Mouse (Mus musculus) heart, postnatal 0 days (tissue): ENCODE measurements at regions not wholly inside any gene's neighbourhood (a gene's known extent, or its start where the extent isn't known, plus 50 kb on each side); places are given as distances from the start of the nearest gene placed in this dataset.

Source experiments
- ATAC-seq: fragments of 200-750 bp; cut with Nextera tagmentation; 2 replicates; pipeline ENCODE4 v1.8.0; 2017; ENCODE audit warnings: low read depth, moderate number of reproducible peaks, moderate library complexity; ENCODE audit not compliant: insufficient read depth
- DNase-seq: peaks from one replicate; pipeline ENCODE4 v3.0.0-alpha.2; 2016; ENCODE audit warnings: low spot score
- H3K27ac ChIP-seq: fragments of 300-500 bp; sonication (generic); 2 replicates; pipeline ENCODE4 v1.5.1; 2014; ENCODE audit warnings: low read depth, mild to moderate bottlenecking
- H3K27me3 ChIP-seq: fragments of 300-500 bp; sonication (generic); 2 replicates; pipeline ENCODE4 v1.6.1; 2014; ENCODE audit warnings: low read length, mixed read lengths; ENCODE audit not compliant: control insufficient read depth, insufficient read depth
- H3K36me3 ChIP-seq: fragments of 300-500 bp; sonication (generic); replicated peaks from 2 replicates; pipeline ENCODE4 v1.6.1; 2014; ENCODE audit warnings: low read length, mixed read lengths; ENCODE audit not compliant: control insufficient read depth, insufficient read depth
- H3K4me1 ChIP-seq: fragments of 300-500 bp; sonication (generic); 2 replicates; pipeline ENCODE4 v1.6.1; 2014; ENCODE audit warnings: antibody characterized with exemption; ENCODE audit not compliant: control insufficient read depth, insufficient read depth
- H3K4me2 ChIP-seq: fragments of 300-500 bp; sonication (generic); 2 replicates; pipeline ENCODE4 v1.6.1; 2014; ENCODE audit warnings: low read depth, mild to moderate bottlenecking, low read length, moderate library complexity
- H3K4me3 ChIP-seq: fragments of 300-500 bp; sonication (generic); 2 replicates; pipeline ENCODE4 v1.5.1; 2014; ENCODE audit warnings: low read depth, low read length
- H3K9ac ChIP-seq: fragments of 300-500 bp; sonication (generic); replicated peaks from 2 replicates; pipeline ENCODE4 v1.6.1; 2014; ENCODE audit warnings: low read depth, low read length, mixed read lengths
- H3K9me3 ChIP-seq: fragments of 300-500 bp; sonication (generic); replicated peaks from 2 replicates; pipeline ENCODE4 v1.6.1; 2016; ENCODE audit warnings: low read length; ENCODE audit not compliant: control insufficient read depth
- CTCF ChIP-seq: IDR thresholded peaks from 2 replicates; pipeline ENCODE4 v1.5.1; 2016; ENCODE audit warnings: antibody characterized with exemption, control low read depth, low read depth
- EP300 ChIP-seq: IDR thresholded peaks from 2 replicates; pipeline ENCODE4 v1.6.1; 2016; ENCODE audit warnings: antibody characterized with exemption, low read depth
- WGBS: fragments of 180-500 bp; shearing (Covaris S2); extraction: QIAGEN DNeasy Blood & Tissue Kit; methylation state at CpG from one replicate; pipeline ENCODE4 v1.1.7; 2014; 5-methylcytosine and 5-hydroxymethylcytosine counted together

DNA sequence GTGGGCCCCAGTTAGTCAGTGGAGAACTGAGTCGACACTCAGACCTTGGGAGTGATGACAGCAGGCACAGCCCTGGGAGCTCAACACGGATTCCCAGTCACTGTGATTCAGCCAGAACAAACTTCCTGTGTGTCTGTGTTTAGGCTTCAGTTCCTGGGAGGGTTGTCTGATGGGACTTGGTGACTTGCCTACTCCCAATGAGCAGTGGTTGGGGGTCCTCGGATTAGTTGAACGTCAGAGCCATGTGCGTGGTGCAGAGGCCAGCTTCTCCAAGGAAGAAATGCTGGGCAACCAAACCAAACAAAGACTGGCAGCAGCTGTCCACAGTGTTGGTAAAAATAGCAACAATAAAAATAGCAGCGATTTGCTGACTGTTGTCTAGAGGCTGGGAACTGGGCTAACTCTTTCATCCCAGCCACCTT, 152.7 kb downstream of the Zfp706 start:
- peak overlapping the region; percentile 37; the same call in 1 of the 2 replicates for H3K4me2 ChIP-seq
- no peak overlapping the region for H3K9ac ChIP-seq
- ATAC-seq (peak; percentile 88), DNase-seq (peak; percentile 91)
- no peaks in the 10 kb centered on the region for H3K9me3 ChIP-seq
- no peaks in the 10 kb centered on the region for H3K27me3 ChIP-seq
- TF ChIP-seq CTCF (no peak), EP300 (peak; percentile 32; the same call in 1 of the 2 replicates)
- peak overlapping the region; percentile 92 for H3K27ac ChIP-seq
- peaks cover 12% of the 10 kb centered on the region for H3K4me1 ChIP-seq
- H3K36me3 ChIP-seq, result no peaks in the 10 kb centered on the region
- WGBS, result 8% methylated on average over 6 of the region's 6 CpGs
- no peak overlapping the region for H3K4me3 ChIP-seq

DNA sequence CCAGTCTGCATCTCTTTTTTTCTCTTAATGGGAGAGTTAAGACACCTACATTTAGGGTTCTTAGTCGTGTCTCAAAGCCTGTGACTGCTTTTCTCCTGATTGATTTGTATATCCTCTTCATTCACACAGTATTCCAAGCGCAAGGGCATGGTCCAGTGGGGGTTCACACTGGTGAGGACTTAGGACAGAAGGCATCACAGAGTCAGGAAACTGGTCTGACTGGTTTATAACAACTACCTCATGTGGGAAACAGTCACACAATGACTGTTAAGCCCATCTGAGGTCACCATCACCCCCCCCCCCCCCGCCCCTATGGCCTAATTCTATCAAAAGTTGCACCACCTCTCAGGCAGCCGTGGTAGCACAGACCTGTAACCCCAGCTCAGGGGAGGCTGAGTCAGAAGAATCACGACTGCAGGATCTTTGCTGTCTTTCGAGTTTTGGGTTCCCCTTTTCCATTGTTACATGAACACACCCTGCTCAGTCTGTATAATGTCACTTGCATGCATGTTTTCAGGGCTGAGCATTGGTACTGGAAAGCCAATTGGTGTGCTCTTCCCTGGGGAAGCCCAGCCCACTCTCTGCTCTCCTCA, 155.2 kb downstream of the Zfp706 start:
- peaks cover 17% of the 10 kb centered on the region for H3K4me1 ChIP-seq
- ATAC-seq, result no peak
- no peak for TF ChIP-seq CTCF
- WGBS, result 75% methylated on average over 6 of the region's 6 CpGs
- H3K27ac ChIP-seq, result no peak overlapping the region
- no peaks in the 10 kb centered on the region for H3K9me3 ChIP-seq
- no peaks in the 10 kb centered on the region for H3K36me3 ChIP-seq
- H3K27me3 ChIP-seq, result no peaks in the 10 kb centered on the region
- no peak for DNase-seq
- no peak overlapping the region for H3K9ac ChIP-seq
- H3K4me2 ChIP-seq, result no peak overlapping the region
- H3K4me3 ChIP-seq, result no peak overlapping the region

DNA sequence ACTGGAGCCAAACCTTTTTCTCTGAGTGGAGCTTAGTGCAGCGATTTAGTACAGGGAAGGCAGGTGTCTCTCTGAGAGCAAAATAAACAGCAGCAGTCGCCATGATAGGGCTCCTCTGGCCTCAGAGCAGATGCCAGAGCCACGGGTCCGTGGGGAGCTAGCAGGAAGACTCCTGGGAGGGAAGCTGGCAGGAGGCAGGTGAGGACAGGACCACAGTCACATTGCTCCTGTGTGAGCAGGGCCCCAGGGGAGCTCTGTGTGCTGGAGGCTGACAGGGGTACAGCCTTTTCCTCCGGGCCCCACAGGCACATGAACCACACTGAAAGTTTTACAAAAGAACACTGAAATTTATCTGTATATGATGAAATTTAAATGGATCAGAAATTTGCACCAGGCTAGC, 159.3 kb downstream of the Zfp706 start:
- Histone ChIP-seq H3K4me3 (no peak overlapping the region), H3K4me2 (no peak overlapping the region), H3K9ac (no peak overlapping the region), H3K9me3 (no peaks in the 10 kb centered on the region), H3K36me3 (no peaks in the 10 kb centered on the region), H3K27ac (no peak overlapping the region), H3K27me3 (no peaks in the 10 kb centered on the region), H3K4me1 (peaks cover 26% of the 10 kb centered on the region)
- no peak for DNase-seq
- 47% methylated on average over 5 of the region's 5 CpGs for WGBS
- no peak for TF ChIP-seq CTCF
- no peak for TF ChIP-seq EP300
- ATAC-seq, result no peak

DNA sequence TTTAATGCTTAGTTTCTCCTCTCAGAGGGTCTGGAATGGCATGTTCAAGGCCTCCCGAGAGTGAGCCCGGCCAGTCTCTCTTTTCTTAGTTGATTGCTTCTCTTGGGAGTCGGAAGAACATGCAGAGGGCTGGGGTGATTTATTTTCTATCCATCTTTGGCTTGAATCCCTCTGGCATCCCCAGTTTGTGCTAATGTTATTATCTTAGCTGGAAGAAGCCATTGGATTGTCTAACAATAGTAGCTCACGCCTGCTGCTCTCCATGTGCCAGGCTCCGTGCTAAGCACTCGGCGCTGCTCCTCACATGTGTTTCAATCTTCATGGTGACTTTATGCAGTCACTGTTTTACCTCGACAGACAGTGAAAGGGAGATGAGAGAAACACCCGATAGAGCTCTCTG, 160.8 kb downstream of the Zfp706 start:
- no peak for TF ChIP-seq EP300
- TF ChIP-seq CTCF, result no peak
- no peak for ATAC-seq
- Histone ChIP-seq H3K4me1 (peaks cover 26% of the 10 kb centered on the region), H3K4me2 (no peak overlapping the region), H3K9me3 (no peaks in the 10 kb centered on the region), H3K4me3 (no peak overlapping the region), H3K36me3 (no peaks in the 10 kb centered on the region), H3K9ac (no peak overlapping the region), H3K27me3 (no peaks in the 10 kb centered on the region), H3K27ac (no peak overlapping the region)
- no peak for DNase-seq
- WGBS, result 35% methylated on average over 9 of the region's 9 CpGs
